Mouse (Mus musculus): Measurements from ENCODE around the gene Sv2b. TPM values are rescaled to one million over a fixed set of nuclear protein-coding genes. Genes with fewer than 3 reads are reported as not detected.
A peak's percentile ranks its signal among the peaks of the same experiment; 100 is the strongest.

The Sv2b gene
- polyA plus RNA-seq, 1 experiment from 2014 or later = 0.46 TPM

DNA sequence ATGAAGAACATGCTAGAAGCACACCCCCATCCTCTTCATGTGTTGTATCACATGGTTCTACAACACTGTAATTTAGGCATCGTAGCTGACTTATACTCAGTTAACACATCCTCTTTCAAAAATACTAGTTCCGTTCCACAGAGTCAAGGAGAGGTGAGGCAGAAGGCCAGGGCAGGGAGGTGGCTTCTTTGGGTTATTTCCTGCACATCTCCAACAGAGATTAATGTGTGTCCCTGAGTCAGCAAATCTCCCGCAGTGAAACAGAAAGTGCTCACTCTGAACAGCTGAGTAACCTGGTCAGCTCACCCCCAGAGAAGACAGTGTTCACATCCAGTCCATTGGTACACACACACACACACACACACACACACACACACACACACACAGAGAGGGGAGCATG lies 118.9 kb downstream of the Sv2b start:
- no peak for ATAC-seq
- Histone ChIP-seq H3K4me1 (replicated peaks; ENCODE audit: control insufficient read depth, insufficient read depth, low read length) (no peaks in the 10 kb centered on the region), H3K9ac (ENCODE audit: low read depth, low read length) (no peak overlapping the region), H3K27ac (ENCODE audit: low read depth, low read length) (no peak overlapping the region), H3K4me2 (replicated peaks; ENCODE audit: low read depth) (no peak overlapping the region), H3K9me3 (ENCODE audit: control insufficient read depth) (no peaks in the 10 kb centered on the region), H3K36me3 (ENCODE audit: control insufficient read depth, insufficient read depth) (no peaks in the 10 kb centered on the region), H3K27me3 (replicated peaks; ENCODE audit: control insufficient read depth, insufficient read depth, low read length) (no peaks in the 10 kb centered on the region), H3K4me3 (ENCODE audit: low read depth, low read length) (no peak overlapping the region)
- 77% methylated on average over 3 of the region's 3 CpGs for WGBS
- no peak for TF ChIP-seq CTCF (IDR thresholded peaks at IDR 0.05; ENCODE audit: low read depth)

DNA sequence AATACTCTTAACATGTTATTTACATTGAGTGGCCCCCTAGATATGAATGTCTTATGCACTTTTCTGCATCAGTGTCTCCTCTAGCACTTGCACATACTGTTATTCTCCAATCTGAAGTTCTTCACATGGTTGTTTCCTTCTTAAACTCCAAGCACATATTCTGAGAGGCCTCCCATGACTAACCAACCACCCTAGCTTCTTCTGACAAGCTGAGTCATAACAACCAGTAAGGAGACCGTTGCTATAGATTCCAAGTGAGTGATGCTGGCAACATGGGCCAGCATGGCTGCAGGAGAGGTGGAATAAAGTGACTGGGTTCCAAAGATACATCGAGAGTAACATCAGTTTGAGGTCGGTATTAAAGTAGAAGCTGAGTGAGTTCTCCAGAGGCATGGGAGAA lies 134.0 kb downstream of the Sv2b start:
- Histone ChIP-seq H3K9ac (ENCODE audit: low read depth, low read length) (no peak overlapping the region), H3K27me3 (replicated peaks; ENCODE audit: control insufficient read depth, insufficient read depth, low read length) (no peaks in the 10 kb centered on the region), H3K4me1 (replicated peaks; ENCODE audit: control insufficient read depth, insufficient read depth, low read length) (no peaks in the 10 kb centered on the region), H3K9me3 (ENCODE audit: control insufficient read depth) (no peaks in the 10 kb centered on the region), H3K27ac (ENCODE audit: low read depth, low read length) (no peak overlapping the region), H3K36me3 (ENCODE audit: control insufficient read depth, insufficient read depth) (no peaks in the 10 kb centered on the region), H3K4me2 (replicated peaks; ENCODE audit: low read depth) (no peak overlapping the region), H3K4me3 (ENCODE audit: low read depth, low read length) (no peak overlapping the region)
- TF ChIP-seq CTCF (IDR thresholded peaks at IDR 0.05; ENCODE audit: low read depth) = no peak
- no peak for ATAC-seq
- WGBS = 81% methylated on average over 3 of the region's 3 CpGs

- H3K27ac ChIP-seq (ENCODE audit: low read depth, low read length) = no peak overlapping the region
- no peak overlapping the region for H3K4me2 ChIP-seq (replicated peaks; ENCODE audit: low read depth)
- no peaks in the 10 kb centered on the region for H3K4me1 ChIP-seq (replicated peaks; ENCODE audit: control insufficient read depth, insufficient read depth, low read length)
- ATAC-seq = no peak
- H3K36me3 ChIP-seq (ENCODE audit: control insufficient read depth, insufficient read depth) = no peaks in the 10 kb centered on the region
- no peak for TF ChIP-seq CTCF (IDR thresholded peaks at IDR 0.05; ENCODE audit: low read depth)
- WGBS = 77% methylated on average over 3 of the region's 3 CpGs
- no peak overlapping the region for H3K9ac ChIP-seq (ENCODE audit: low read depth, low read length)
- no peak overlapping the region for H3K4me3 ChIP-seq (ENCODE audit: low read depth, low read length)
- no peaks in the 10 kb centered on the region for H3K27me3 ChIP-seq (replicated peaks; ENCODE audit: control insufficient read depth, insufficient read depth, low read length)
- H3K9me3 ChIP-seq (ENCODE audit: control insufficient read depth) = no peaks in the 10 kb centered on the region
These were observed 141.6 kb downstream of the Sv2b start for GRCm38 (mm10) chr7:75167481-75167880.

- Histone ChIP-seq H3K27me3 (replicated peaks; ENCODE audit: control insufficient read depth, insufficient read depth, low read length) (no peaks in the 10 kb centered on the region), H3K27ac (ENCODE audit: low read depth, low read length) (no peak overlapping the region), H3K9me3 (ENCODE audit: control insufficient read depth) (no peaks in the 10 kb centered on the region), H3K9ac (ENCODE audit: low read depth, low read length) (no peak overlapping the region), H3K4me1 (replicated peaks; ENCODE audit: control insufficient read depth, insufficient read depth, low read length) (no peaks in the 10 kb centered on the region), H3K4me2 (replicated peaks; ENCODE audit: low read depth) (no peak overlapping the region), H3K4me3 (ENCODE audit: low read depth, low read length) (no peak overlapping the region), H3K36me3 (ENCODE audit: control insufficient read depth, insufficient read depth) (no peaks in the 10 kb centered on the region)
- no peak for ATAC-seq
- 79% methylated on average over 1 of the region's 1 CpGs for WGBS
- TF ChIP-seq CTCF (IDR thresholded peaks at IDR 0.05; ENCODE audit: low read depth) = peak; percentile 28
These were observed 161.9 kb downstream of the Sv2b start for GRCm38 (mm10) chr7:75147174-75147573.

DNA sequence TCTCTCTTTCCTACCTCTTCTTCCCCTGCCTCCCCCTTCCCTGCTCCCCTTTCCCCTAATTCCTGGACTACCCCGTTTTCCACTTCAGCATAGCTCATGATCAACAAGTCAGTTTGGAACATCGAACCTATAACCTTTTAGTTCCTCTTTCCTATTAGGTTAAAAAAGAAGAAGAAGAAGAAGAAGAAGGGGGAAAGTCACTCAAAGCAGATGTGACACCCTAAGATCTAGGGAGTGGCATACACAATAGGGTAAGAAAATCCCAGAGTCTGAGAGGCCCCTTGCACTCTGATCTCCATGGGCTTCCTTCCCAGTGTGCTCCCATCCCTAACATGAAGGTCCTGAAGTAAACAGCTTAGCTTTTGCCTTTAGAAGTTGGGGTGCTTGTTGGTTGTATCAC lies 166.3 kb downstream of the Sv2b start:
- Histone ChIP-seq H3K27ac (ENCODE audit: low read depth, low read length) (no peak overlapping the region), H3K4me1 (replicated peaks; ENCODE audit: control insufficient read depth, insufficient read depth, low read length) (no peaks in the 10 kb centered on the region), H3K36me3 (ENCODE audit: control insufficient read depth, insufficient read depth) (no peaks in the 10 kb centered on the region), H3K27me3 (replicated peaks; ENCODE audit: control insufficient read depth, insufficient read depth, low read length) (no peaks in the 10 kb centered on the region), H3K9me3 (ENCODE audit: control insufficient read depth) (no peaks in the 10 kb centered on the region), H3K4me2 (replicated peaks; ENCODE audit: low read depth) (no peak overlapping the region), H3K4me3 (ENCODE audit: low read depth, low read length) (no peak overlapping the region), H3K9ac (ENCODE audit: low read depth, low read length) (no peak overlapping the region)
- WGBS = 51% methylated on average over 2 of the region's 2 CpGs
- TF ChIP-seq CTCF (IDR thresholded peaks at IDR 0.05; ENCODE audit: low read depth) = no peak
- no peak for ATAC-seq

- Histone ChIP-seq H3K36me3 (ENCODE audit: control insufficient read depth, insufficient read depth) (no peaks in the 10 kb centered on the region), H3K27ac (ENCODE audit: low read depth, low read length) (no peak overlapping the region), H3K4me3 (ENCODE audit: low read depth, low read length) (no peak overlapping the region), H3K9ac (ENCODE audit: low read depth, low read length) (no peak overlapping the region), H3K9me3 (ENCODE audit: control insufficient read depth) (no peaks in the 10 kb centered on the region), H3K27me3 (replicated peaks; ENCODE audit: control insufficient read depth, insufficient read depth, low read length) (no peaks in the 10 kb centered on the region), H3K4me1 (replicated peaks; ENCODE audit: control insufficient read depth, insufficient read depth, low read length) (no peaks in the 10 kb centered on the region), H3K4me2 (replicated peaks; ENCODE audit: low read depth) (peak overlapping the region; percentile 55)
- no peak for ATAC-seq
- 12% methylated on average over 17 of the region's 17 CpGs for WGBS
- no peak for TF ChIP-seq CTCF (IDR thresholded peaks at IDR 0.05; ENCODE audit: low read depth)
These were observed 167.0 kb downstream of the Sv2b start for GRCm38 (mm10) chr7:75141919-75142700.
